Mouse (Mus musculus): Measurements from ENCODE around the gene Nub1.

DNA sequence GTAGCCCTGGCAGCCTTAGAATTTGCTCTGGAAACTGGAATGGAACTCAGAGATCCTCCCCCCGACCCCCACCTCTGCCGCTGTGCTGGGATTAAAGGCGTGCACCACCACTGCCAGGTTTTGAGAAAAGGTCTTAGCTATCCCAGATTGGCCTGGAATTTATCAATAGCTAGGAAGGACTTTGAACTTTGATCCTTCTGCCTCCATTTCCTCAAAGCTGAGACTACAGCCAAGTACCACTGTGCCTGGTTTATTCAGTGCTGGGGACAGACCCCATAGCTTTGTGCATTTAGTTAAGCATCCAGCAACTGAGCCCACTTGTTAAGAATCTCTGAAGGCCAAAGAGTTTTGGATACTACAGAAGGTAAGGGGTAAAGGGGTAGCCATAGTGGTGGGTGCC lies 71.6 kb downstream of the Nub1 start:
- TF ChIP-seq CTCF (IDR thresholded peaks at IDR 0.05; ENCODE audit: extremely low read depth, insufficient read length, insufficient replicate concordance, low read depth, low read length): no peak
- TF ChIP-seq POLR2A (IDR thresholded peaks at IDR 0.05; ENCODE audit: low read depth, low read length): no peak
